Mouse (Mus musculus): Measurements from ENCODE around the gene Slc34a1. TPM values are rescaled to one million over a fixed set of nuclear protein-coding genes. Genes with fewer than 3 reads are reported as not detected.

Gene Slc34a1
- total RNA-seq (2021) = not detected
- long read RNA-seq, experiment 1 = 0 reads
- long read RNA-seq, experiment 2 = 0 reads

GRCm38 (mm10) chr13:55398088-55398487 is at the start of gene Slc34a1:
Gene Slc34a1, plus strand, starts transcription at chr13:55398187.
- no peak for DNase-seq

- no peak for DNase-seq
These were observed 36.8 kb upstream of the Slc34a1 start for GRCm38 (mm10) chr13:55361145-55361544.

- peak in 1 of 2 experiments; percentile 19 for DNase-seq
These were observed 36.0 kb upstream of the Slc34a1 start for GRCm38 (mm10) chr13:55361974-55362452.

DNA sequence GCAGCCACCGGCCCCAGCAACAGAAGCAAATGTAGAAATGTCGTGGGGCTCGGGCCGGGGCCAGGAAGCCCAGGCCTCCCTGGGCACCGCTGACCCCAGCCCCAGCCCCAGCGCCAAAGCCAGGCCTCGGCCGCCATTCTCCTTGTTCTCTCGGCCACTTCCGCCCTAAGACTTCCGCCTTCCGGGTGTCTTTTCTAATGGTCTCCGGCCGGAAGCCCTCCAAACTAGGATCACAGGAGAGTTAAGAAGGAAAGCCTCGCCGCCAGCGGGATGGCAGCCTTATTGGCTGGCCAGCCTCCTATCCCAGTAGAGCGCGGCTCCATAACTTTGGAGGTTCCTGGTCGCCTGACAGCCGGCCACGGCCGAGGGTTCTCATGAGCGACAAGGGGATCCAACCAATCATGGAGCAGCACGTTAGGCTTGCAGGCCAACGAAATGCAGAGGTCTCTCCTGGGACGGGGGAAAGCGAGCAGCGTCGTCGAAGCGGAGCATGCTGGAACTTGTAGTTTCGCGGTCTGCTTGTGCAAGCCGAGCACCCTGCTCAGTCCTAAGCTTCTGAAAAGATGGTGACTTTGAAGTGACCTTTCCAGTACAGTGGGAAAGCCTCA is 35.4 kb upstream of the Slc34a1 start, which contains the start of gene Lman2:
TSS of gene Lman2 (minus strand) at position 331 of the 608 bp plus-strand sequence.
- DNase-seq = peak; percentile 96 to 97

GRCm38 (mm10) chr13:55368401-55368800 is 29.6 kb upstream of the Slc34a1 start:
- no peak for DNase-seq

DNA sequence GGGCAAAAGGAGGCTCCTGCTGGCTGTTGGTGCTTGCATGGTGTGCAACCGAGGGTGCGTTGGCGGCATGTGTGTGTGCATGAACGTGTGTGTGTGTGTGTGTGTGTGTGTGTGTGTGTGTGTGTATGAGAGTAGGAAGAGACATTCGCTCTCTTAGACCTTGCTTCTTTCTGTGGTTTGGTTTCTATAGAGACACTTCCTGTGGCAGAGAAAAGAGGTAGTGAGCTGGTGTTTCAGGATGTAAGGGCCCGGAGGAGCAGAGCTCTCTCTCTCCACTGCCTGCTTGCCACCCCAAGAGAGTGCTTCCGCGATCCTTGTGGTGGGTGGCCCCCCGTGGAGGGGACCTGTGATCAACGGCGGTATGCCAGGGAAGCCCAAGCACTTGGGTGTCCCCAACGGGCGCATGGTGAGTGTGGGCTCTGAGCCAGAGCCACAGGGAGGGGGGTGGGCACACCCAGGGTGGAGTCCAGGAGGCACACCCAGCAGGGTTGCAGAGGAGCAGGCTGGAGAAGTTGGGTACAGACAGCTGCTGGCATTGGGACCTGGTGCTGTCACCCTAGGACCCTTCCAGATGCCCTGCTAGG is 28.4 kb upstream of the Slc34a1 start, which contains the start of gene Rgs14:
TSS of gene Rgs14 (plus strand) at position 202 of the 584 bp plus-strand sequence.
- DNase-seq = peak in 1 of 2 experiments; percentile 20

DNA sequence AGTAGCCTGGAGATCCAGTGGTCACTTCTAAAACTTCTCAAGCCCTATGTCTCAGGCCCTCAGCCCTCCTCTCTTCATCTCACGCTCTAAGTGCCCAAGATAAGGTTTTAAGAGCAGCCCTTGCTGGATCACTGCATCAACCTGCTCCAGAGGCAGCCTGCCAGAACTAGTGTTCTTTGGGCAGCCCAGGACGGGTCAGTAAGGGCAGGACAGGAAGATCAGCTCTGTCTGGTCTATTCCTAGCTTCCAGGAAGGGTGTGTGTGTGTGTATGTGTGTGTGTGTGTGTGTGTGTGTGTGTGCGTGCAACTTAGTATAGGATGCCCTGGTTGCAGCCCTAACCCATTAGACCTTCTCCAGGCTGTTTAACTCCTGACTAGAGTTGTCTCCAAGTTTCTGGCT is 27.8 kb upstream of the Slc34a1 start:
- DNase-seq = peak in 1 of 2 experiments; percentile 30

DNA sequence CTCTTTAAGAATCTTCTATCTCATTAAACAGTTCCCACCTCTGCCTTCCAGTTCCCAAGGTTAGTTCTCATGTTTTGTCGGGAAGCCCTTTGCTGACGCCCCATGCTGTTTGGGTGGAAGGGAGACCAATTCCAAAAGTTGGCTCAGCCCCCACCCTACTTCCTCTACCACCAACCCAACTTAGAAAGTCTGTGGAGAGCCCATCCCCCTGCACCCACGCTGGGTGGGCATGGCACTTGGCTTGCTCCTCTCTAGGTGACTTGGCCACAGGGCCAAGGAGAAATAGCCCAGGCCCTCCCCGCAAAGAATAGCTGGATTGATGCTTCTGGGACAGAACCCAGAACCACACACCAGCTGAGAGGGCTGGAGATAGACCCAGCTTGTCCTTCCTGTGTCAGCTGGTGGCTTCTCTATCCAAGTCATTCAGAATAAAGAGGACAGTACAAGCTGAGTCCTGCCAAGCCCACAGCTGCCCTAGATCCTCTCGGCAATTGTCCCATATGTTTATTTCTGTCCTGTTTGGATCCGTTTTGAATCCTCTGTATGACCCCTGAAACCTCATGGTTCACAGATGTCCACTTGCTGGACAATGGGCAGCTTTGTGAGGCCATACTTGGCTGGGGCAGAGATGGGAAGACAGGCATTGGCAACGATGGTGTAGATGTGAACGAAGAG is 26.8 kb upstream of the Slc34a1 start:
- no peak for DNase-seq

GRCm38 (mm10) chr13:55371740-55372139 is 26.2 kb upstream of the Slc34a1 start:
- no peak for DNase-seq

- DNase-seq = no peak
These were observed 23.6 kb upstream of the Slc34a1 start for GRCm38 (mm10) chr13:55374206-55374924.

DNA sequence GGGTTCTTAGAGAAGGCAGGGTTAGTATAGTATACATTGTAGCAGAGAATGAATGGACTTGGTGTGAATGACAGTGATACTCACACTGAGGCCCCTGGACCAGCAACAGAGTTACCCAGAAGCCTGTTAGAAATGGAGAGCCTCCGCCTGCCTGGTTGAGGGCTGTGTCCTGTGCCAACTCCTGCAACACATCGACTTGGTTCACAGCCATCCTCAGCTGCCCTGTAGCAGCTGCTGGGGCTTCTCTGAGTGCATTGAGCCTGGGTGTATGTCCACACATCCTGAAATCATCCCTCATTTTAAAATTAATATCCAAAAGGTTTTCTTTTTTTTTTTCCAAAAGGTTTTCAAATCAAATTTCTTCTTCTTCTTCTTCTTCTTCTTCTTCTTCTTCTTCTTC is 22.1 kb upstream of the Slc34a1 start:
- no peak for DNase-seq

DNA sequence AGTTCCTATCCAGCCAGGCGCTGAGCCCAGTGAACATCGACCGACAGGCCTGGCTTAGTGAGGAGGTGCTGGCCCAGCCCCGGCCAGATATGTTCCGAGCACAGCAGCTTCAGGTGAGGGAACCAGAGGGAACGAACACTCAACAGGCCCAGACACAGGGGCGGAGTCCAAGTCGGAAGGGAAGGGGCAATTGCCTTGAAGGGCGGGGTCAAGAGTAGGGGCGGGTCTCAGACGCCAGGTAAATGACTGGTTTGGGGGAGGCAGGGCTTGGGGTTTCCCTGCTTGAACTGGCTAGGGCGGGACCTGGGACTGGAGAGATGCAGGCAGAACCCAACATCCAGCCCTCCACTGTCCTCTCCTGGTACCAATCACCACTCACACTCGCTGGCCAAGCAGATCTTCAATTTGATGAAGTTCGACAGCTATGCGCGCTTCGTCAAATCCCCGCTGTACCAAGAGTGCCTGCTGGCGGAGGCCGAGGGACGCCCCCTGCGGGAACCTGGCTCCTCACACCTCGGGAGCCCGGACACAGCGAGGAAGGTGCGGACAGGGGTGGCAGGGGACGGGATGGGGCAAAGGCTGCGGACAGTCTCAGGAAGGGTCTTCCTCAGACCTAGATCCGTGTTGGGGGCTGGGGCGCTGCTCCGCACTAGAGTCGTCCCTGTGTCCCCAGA is 18.9 kb upstream of the Slc34a1 start:
- DNase-seq = no peak

DNA sequence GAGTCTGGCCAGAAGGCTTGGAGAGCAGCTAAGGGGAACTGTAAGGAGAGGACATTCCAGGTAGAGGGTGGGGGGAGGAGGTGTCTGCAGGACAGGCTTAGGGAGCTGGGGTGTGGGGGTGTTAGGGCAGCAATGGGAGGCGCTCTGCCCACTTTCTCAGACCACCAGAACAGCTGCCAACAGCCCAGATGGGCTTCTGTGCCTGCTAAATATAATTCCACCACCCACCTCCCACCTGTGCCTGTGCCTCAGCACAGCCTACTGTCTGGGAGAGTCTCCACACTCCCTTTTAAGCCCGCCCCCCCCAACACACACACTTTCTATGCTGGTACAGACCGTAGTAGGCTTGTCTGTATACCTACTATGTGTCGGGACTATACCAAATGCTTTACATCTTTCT is 16.2 kb upstream of the Slc34a1 start:
- no peak for DNase-seq

- no peak for DNase-seq
These were observed 7.3 kb upstream of the Slc34a1 start for GRCm38 (mm10) chr13:55390644-55391043.

GRCm38 (mm10) chr13:55391626-55392029 is 6.4 kb upstream of the Slc34a1 start:
- DNase-seq = no peak

GRCm38 (mm10) chr13:55392933-55393332 is 5.1 kb upstream of the Slc34a1 start:
- no peak for DNase-seq

DNA sequence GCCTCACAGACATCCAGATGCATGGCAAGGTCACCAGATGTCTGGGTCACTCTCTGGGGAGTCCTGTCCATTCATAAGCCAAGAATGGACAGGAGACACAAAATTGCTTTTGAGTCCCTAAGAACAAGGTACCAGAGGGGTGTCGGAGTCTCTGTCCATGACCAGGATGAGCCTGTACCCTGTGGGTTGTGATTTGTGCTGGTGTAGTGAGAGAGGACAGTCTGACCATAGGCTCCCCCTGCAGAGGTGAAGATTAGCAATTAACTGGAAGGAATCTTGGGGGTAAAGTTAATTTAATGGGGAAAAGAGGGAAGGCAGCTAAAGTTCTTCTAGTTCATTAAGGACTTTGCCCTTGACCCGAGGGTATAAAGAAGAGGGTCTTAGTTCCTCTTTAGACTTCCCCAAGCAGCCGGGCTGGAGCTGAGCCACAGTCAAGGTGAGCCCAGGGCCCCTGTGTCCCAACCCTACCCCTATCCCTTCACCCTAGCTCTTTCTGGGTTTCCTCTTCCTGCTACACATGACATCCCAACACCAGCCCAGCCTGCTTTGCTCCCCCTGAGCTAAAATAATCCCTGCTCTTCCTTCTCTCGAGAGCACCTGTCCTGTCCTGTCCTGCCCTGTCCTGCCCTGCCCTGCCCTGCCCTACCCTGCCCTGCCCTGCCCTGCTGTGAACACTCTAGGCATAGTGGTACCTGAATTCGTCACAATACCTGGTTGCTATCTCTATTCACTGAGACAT is 1.5 kb downstream of the Slc34a1 start:
- DNase-seq = no peak

GRCm38 (mm10) chr13:55400039-55400346 is 2.0 kb downstream of the Slc34a1 start:
- no peak for DNase-seq

GRCm38 (mm10) chr13:55403266-55403665 is 5.3 kb downstream of the Slc34a1 start:
- no peak for DNase-seq

DNA sequence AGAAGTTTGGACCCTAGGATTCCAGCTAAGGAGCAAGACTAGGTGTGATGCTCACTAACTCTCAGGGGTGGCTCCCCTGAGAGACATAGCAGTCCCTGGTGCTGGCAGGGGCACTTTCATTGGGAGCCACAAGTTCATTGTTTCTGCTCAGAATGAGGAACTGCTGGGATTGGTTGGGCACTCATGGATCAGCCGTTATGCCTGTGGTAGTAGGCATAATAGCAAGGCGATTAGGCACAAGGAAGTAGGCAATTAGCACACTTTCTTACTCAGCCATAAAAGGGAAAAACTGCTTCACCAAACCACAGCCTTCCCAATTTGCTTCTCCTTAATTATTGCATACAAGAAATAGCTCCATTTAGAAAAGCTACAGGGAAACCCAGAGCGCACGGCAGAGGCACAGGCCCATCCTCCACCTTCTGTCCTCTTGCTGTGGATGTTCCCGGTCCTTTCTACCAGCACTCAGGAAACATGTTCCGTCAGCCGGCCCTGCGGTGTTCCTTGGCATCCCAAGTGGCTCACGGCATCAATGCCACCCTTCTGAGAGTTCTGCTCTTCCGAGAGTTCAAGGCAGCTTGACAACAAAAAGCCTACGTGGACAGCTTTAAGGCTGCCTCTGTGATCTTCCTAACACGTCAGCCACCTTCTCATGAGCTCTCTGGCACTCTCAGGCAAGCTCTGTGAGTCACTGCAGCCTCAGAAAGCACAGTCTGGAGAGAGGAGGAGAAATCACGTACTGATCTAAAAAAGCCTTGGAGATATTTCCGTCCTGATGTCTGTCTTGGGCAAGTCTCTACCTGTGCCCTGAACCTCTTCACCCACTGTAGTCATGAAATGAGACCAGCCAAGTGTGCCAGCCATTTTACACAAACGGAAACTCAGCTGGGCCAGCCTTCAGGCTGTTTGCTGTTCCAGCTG is 6.2 kb downstream of the Slc34a1 start:
- no peak for DNase-seq
